Comparison of ENCODE assay signal across 42 mouse cellular contexts in genomic region chr11:73315961-73316360, GRCm38 (mm10). TPM values are rescaled to one million over a fixed set of nuclear protein-coding genes. Genes with fewer than 3 reads are reported as not detected.
"Had no signal": no experiment of that assay in that cellular context is flagged by ENCODE, and none has a peak within 500 bp of the region (broad histone marks: within the 10 kb centered on the region; RNA-seq: fewer than 3 reads in every experiment).

No protein-coding gene starts in this region.

- DNase-seq: gastrocnemius, postnatal 14 days; gastrocnemius, postnatal 36 days; heart, adult 18-20 months; heart, postnatal 14 days; heart, postnatal 36 days; kidney, adult 11 months; kidney, adult 2 months; kidney, adult 9 months; kidney, postnatal 14 days; kidney, postnatal 36 days; layer of hippocampus, adult 9-11 months; left cerebral cortex, postnatal 4 days had no signal

- H3K9me3 ChIP-seq: heart, embryonic 13.5 days; heart, embryonic 15.5 days; hindbrain, embryonic 13.5 days; hindbrain, embryonic 15.5 days; kidney, embryonic 15.5 days; limb, embryonic 13.5 days; limb, embryonic 15.5 days; liver, embryonic 12.5 days had no signal

- H3K4me3 ChIP-seq: heart, embryonic 13.5 days; heart, embryonic 15.5 days; hindbrain, embryonic 13.5 days; hindbrain, embryonic 15.5 days; kidney, embryonic 15.5 days; left cerebral cortex, adult 2 months; limb, embryonic 13.5 days; limb, embryonic 15.5 days; liver, embryonic 12.5 days had no signal

- H3K36me3 ChIP-seq: heart, embryonic 13.5 days; heart, embryonic 15.5 days; hindbrain, embryonic 13.5 days; hindbrain, embryonic 15.5 days; kidney, embryonic 15.5 days; limb, embryonic 13.5 days; limb, embryonic 15.5 days; liver, embryonic 12.5 days had no signal

- H3K27me3 ChIP-seq: heart, embryonic 13.5 days; heart, embryonic 15.5 days; hindbrain, embryonic 13.5 days; hindbrain, embryonic 15.5 days; kidney, embryonic 15.5 days; limb, embryonic 13.5 days; limb, embryonic 15.5 days; liver, embryonic 12.5 days had no signal

- H3K9ac ChIP-seq: heart, embryonic 13.5 days; heart, embryonic 15.5 days; hindbrain, embryonic 13.5 days; hindbrain, embryonic 15.5 days; kidney, embryonic 15.5 days; limb, embryonic 13.5 days; limb, embryonic 15.5 days; liver, embryonic 12.5 days; liver, embryonic 14.5 days had no signal

- H3K27ac ChIP-seq: heart, embryonic 13.5 days; heart, embryonic 15.5 days; hindbrain, embryonic 13.5 days; hindbrain, embryonic 15.5 days; hindbrain, postnatal 0 days; kidney, embryonic 15.5 days; kidney, postnatal 0 days; left cerebral cortex, adult 2 months; limb, embryonic 13.5 days; limb, embryonic 15.5 days; liver, embryonic 12.5 days; liver, embryonic 14.5 days had no signal

- H3K4me2 ChIP-seq: heart, embryonic 11.5 days; heart, embryonic 13.5 days; heart, embryonic 15.5 days; hindbrain, embryonic 13.5 days; hindbrain, embryonic 15.5 days; kidney, embryonic 15.5 days; limb, embryonic 13.5 days; limb, embryonic 15.5 days; liver, embryonic 12.5 days had no signal

- H3K4me1 ChIP-seq: heart, embryonic 13.5 days; heart, embryonic 15.5 days; hindbrain, embryonic 13.5 days; hindbrain, embryonic 15.5 days; kidney, embryonic 15.5 days; limb, embryonic 13.5 days; limb, embryonic 15.5 days; liver, embryonic 12.5 days had no signal

- ATAC-seq: hindbrain, postnatal 0 days; intestine, embryonic 16.5 days; liver, embryonic 12.5 days had no signal

RNA-seq across cellular contexts. Expression of gene Aspa, which starts 13.4 kb away (rescaled TPM):
- polyA plus RNA-seq: limb, embryonic 11.5 days had no signal

RNA-seq across cellular contexts. Expression of gene Gm49340, which starts 13.6 kb away (rescaled TPM):
- total RNA-seq: gastrocnemius, adult 18-20 months; gastrocnemius, adult 8-10 months; gastrocnemius, postnatal 14 days; gastrocnemius, postnatal 36 days; heart, adult 18-20 months; heart, adult 8-10 months; heart, postnatal 14 days; heart, postnatal 36 days; hematopoietic stem cell, adult 5-6 weeks; hindbrain, postnatal 0 days; layer of hippocampus, adult 18-20 months; layer of hippocampus, adult 8-10 months; layer of hippocampus, postnatal 14 days; left cerebral cortex, adult 2 months; left cerebral cortex, postnatal 10 days; left cerebral cortex, postnatal 25 days; left cerebral cortex, postnatal 4 days had no signal
- polyA plus RNA-seq: heart, embryonic 11.5 days; heart, embryonic 13.5 days; heart, embryonic 15.5 days; heart, postnatal 0 days; hindbrain, embryonic 11.5 days; hindbrain, embryonic 13.5 days; hindbrain, embryonic 15.5 days; hindbrain, postnatal 0 days; intestine, embryonic 14.5 days; intestine, embryonic 16.5 days; kidney, adult 2 months; kidney, embryonic 15.5 days; kidney, postnatal 0 days; limb, embryonic 11.5 days; limb, embryonic 13.5 days; limb, embryonic 15.5 days; liver, embryonic 12.5 days; liver, embryonic 16.5 days had no signal

RNA-seq across cellular contexts. Expression of gene Spata22, which starts 13.6 kb away (rescaled TPM):
- total RNA-seq: gastrocnemius, adult 18-20 months; gastrocnemius, adult 8-10 months; gastrocnemius, postnatal 14 days; gastrocnemius, postnatal 36 days; heart, adult 18-20 months; heart, adult 8-10 months; heart, postnatal 14 days; heart, postnatal 36 days; hematopoietic stem cell, adult 5-6 weeks; hindbrain, postnatal 0 days; layer of hippocampus, adult 18-20 months; layer of hippocampus, postnatal 14 days; left cerebral cortex, adult 2 months; left cerebral cortex, postnatal 25 days had no signal
- polyA plus RNA-seq: heart, embryonic 11.5 days; heart, embryonic 13.5 days; heart, embryonic 15.5 days; heart, postnatal 0 days; hindbrain, embryonic 11.5 days; hindbrain, embryonic 13.5 days; hindbrain, embryonic 15.5 days; intestine, embryonic 14.5 days; kidney, adult 2 months; large intestine, adult 2 months; limb, embryonic 11.5 days; limb, embryonic 13.5 days; limb, embryonic 15.5 days had no signal

RNA-seq across cellular contexts. Expression of gene Olfr20, which starts 34.6 kb away (rescaled TPM):
- total RNA-seq: gastrocnemius, adult 18-20 months; gastrocnemius, adult 8-10 months; gastrocnemius, postnatal 14 days; gastrocnemius, postnatal 36 days; heart, adult 18-20 months; heart, adult 8-10 months; heart, postnatal 14 days; heart, postnatal 36 days; hematopoietic stem cell, adult 5-6 weeks; hindbrain, postnatal 0 days; layer of hippocampus, adult 18-20 months; layer of hippocampus, adult 8-10 months; layer of hippocampus, postnatal 14 days; left cerebral cortex, adult 2 months; left cerebral cortex, postnatal 10 days; left cerebral cortex, postnatal 25 days; left cerebral cortex, postnatal 4 days; liver, adult 2 months had no signal
- polyA plus RNA-seq: heart, embryonic 11.5 days; heart, embryonic 13.5 days; heart, embryonic 15.5 days; heart, postnatal 0 days; hindbrain, embryonic 11.5 days; hindbrain, embryonic 13.5 days; hindbrain, embryonic 15.5 days; hindbrain, postnatal 0 days; intestine, embryonic 14.5 days; intestine, embryonic 16.5 days; kidney, adult 2 months; kidney, embryonic 15.5 days; kidney, postnatal 0 days; large intestine, adult 2 months; limb, embryonic 11.5 days; limb, embryonic 13.5 days; limb, embryonic 15.5 days; liver, embryonic 12.5 days had no signal

RNA-seq across cellular contexts. Expression of gene Trpv3, which starts 48.8 kb away (rescaled TPM):
- total RNA-seq: gastrocnemius, adult 18-20 months; gastrocnemius, adult 8-10 months; gastrocnemius, postnatal 36 days; heart, adult 18-20 months; hematopoietic stem cell, adult 5-6 weeks had no signal
- polyA plus RNA-seq: heart, embryonic 13.5 days; liver, embryonic 12.5 days had no signal
